Mouse (Mus musculus): ENCODE measurements around the gene H2-K1. TPM values are rescaled to one million over a fixed set of nuclear protein-coding genes. Genes with fewer than 3 reads are reported as not detected.

H2-K1 gene
- total and polyA plus RNA-seq, 3 experiments, result 1,734 to 2,472 (median 1,753) TPM

- no peak overlapping the region for H3K27ac ChIP-seq (ENCODE audit: insufficient read depth, low read depth)
- no peak overlapping the region for H3K9ac ChIP-seq (ENCODE audit: insufficient read depth, low read depth)
- H3K4me1 ChIP-seq (ENCODE audit: control insufficient read depth in 1 of 2, insufficient read depth in 2 of 2), result peaks cover 4 to 19% of the 10 kb centered on the region in 2 experiments
- H3K4me2 ChIP-seq (ENCODE audit: insufficient read depth, low read depth, poor library complexity, severe bottlenecking), result no peak overlapping the region
- H3K4me3 ChIP-seq (replicated peaks in 1 of 3; ENCODE audit: low read depth in 2 of 3, low read length in 2 of 3, poor library complexity in 1 of 3), result no peak overlapping the region
- H3K79me2 ChIP-seq (replicated peaks; ENCODE audit: control insufficient read depth, extremely low read depth, insufficient read depth, poor library complexity, severe bottlenecking), result peaks cover 1% of the 10 kb centered on the region; the same call in 1 of the 2 replicates
- in situ Hi-C loops (cut with MboI; ENCODE audit: low pct_ligation_motif_present, low pct_unique_long_range_greater_than_20kb, low sequenced_read_pairs), result no loop called here
- no peaks in the 10 kb centered on the region for H3K9me3 ChIP-seq (replicated peaks; ENCODE audit: low read length)
- no peak for DNase-seq (ENCODE audit: extremely low read depth)
- dilution Hi-C loops (cut with MboI; ENCODE audit: extremely low pct_ligation_motif_present, extremely low pct_unique_long_range_greater_than_20kb, low sequenced_read_pairs), result no loop called here
- TF ChIP-seq MAZ (IDR thresholded peaks at IDR 0.05; ENCODE audit: low read depth, low read length) (no peak), CHD1 (IDR thresholded peaks at IDR 0.05; ENCODE audit: low read depth, low read length) (no peak), TBP (conservative IDR thresholded peaks at IDR 0.05; ENCODE audit: low read depth, low read length) (no peak)
- no peaks in the 10 kb centered on the region for H3K27me3 ChIP-seq (replicated peaks)
- H3K36me3 ChIP-seq (replicated peaks in 1 of 2; ENCODE audit: control insufficient read depth in 1 of 2, insufficient read depth in 1 of 2, low read length in 1 of 2), result peaks cover 34 to 83% of the 10 kb centered on the region in 2 experiments
Observed at GRCm38 (mm10) chr17:34038440-34038839, 38.3 kb upstream of the H2-K1 start.

DNA sequence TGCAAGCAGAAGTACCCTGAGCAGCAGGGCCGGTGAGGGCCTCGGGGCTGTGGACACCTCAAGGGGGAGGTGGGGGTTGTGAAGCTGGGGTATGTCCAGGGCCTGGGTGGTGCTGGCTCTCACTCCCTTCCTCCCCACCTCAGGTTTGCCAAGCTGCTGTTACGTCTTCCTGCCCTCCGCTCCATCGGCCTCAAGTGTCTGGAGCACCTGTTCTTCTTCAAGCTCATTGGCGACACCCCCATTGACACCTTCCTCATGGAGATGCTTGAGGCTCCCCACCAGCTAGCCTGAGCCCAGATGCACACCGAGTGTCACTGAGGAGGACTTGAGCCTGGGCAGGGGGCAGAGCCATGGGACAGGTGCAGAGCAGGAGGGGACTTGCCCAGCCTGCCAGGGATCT is 37.1 kb upstream of the H2-K1 start:
- Histone ChIP-seq H3K27ac (ENCODE audit: insufficient read depth, low read depth) (no peak overlapping the region), H3K27me3 (replicated peaks) (no peaks in the 10 kb centered on the region), H3K4me1 (ENCODE audit: control insufficient read depth in 1 of 2, insufficient read depth in 2 of 2) (peaks cover 8 to 24% of the 10 kb centered on the region in 2 experiments), H3K4me3 (replicated peaks in 1 of 3; ENCODE audit: low read depth in 2 of 3, low read length in 2 of 3, poor library complexity in 1 of 3) (no peak overlapping the region), H3K36me3 (replicated peaks in 1 of 2; ENCODE audit: control insufficient read depth in 1 of 2, insufficient read depth in 1 of 2, low read length in 1 of 2) (peaks cover 34 to 74% of the 10 kb centered on the region in 2 experiments), H3K79me2 (replicated peaks; ENCODE audit: control insufficient read depth, extremely low read depth, insufficient read depth, poor library complexity, severe bottlenecking) (peaks cover 13% of the 10 kb centered on the region), H3K9me3 (replicated peaks; ENCODE audit: low read length) (no peaks in the 10 kb centered on the region), H3K4me2 (ENCODE audit: insufficient read depth, low read depth, poor library complexity, severe bottlenecking) (no peak overlapping the region), H3K9ac (ENCODE audit: insufficient read depth, low read depth) (no peak overlapping the region)
- no peak for TF ChIP-seq CHD2 (IDR thresholded peaks at IDR 0.05; ENCODE audit: low read length)
- TF ChIP-seq SIN3A (IDR thresholded peaks at IDR 0.05; ENCODE audit: low read length), result no peak
- no peak for TF ChIP-seq PAX5 (IDR thresholded peaks at IDR 0.05; ENCODE audit: low read length)
- in situ Hi-C loops (cut with MboI; ENCODE audit: low pct_ligation_motif_present, low pct_unique_long_range_greater_than_20kb, low sequenced_read_pairs) (no loop called here), dilution Hi-C loops (cut with MboI; ENCODE audit: extremely low pct_ligation_motif_present, extremely low pct_unique_long_range_greater_than_20kb, low sequenced_read_pairs) (no loop called here)
- no peak for DNase-seq (ENCODE audit: extremely low read depth)

- no peak overlapping the region for H3K4me3 ChIP-seq (replicated peaks in 1 of 3; ENCODE audit: low read depth in 2 of 3, low read length in 2 of 3, poor library complexity in 1 of 3)
- no peak overlapping the region for H3K9ac ChIP-seq (ENCODE audit: insufficient read depth, low read depth)
- H3K4me1 ChIP-seq (ENCODE audit: control insufficient read depth in 1 of 2, insufficient read depth in 2 of 2), result peaks cover 8 to 24% of the 10 kb centered on the region in 2 experiments
- H3K27ac ChIP-seq (ENCODE audit: insufficient read depth, low read depth), result no peak overlapping the region
- peaks cover 34 to 68% of the 10 kb centered on the region in 2 experiments for H3K36me3 ChIP-seq (replicated peaks in 1 of 2; ENCODE audit: control insufficient read depth in 1 of 2, insufficient read depth in 1 of 2, low read length in 1 of 2)
- DNase-seq (ENCODE audit: extremely low read depth), result no peak
- no peak overlapping the region for H3K4me2 ChIP-seq (ENCODE audit: insufficient read depth, low read depth, poor library complexity, severe bottlenecking)
- H3K9me3 ChIP-seq (replicated peaks; ENCODE audit: low read length), result no peaks in the 10 kb centered on the region
- dilution Hi-C loops (cut with MboI; ENCODE audit: extremely low pct_ligation_motif_present, extremely low pct_unique_long_range_greater_than_20kb, low sequenced_read_pairs) (no loop called here), in situ Hi-C loops (cut with MboI; ENCODE audit: low pct_ligation_motif_present, low pct_unique_long_range_greater_than_20kb, low sequenced_read_pairs) (no loop called here)
- TF ChIP-seq MYC (IDR thresholded peaks at IDR 0.05; ENCODE audit: low read depth, low read length), result no peak
- TF ChIP-seq MEF2A (IDR thresholded peaks at IDR 0.05; ENCODE audit: borderline replicate concordance, low read depth, low read length), result no peak
- no peak for TF ChIP-seq E2F4 (IDR thresholded peaks at IDR 0.05; ENCODE audit: insufficient replicate concordance, low read depth, low read length)
- TF ChIP-seq EP300 (IDR thresholded peaks at IDR 0.05; ENCODE audit: low read length), result no peak
- TF ChIP-seq IRF4 (IDR thresholded peaks at IDR 0.05; ENCODE audit: low read depth, low read length), result no peak
- no peak for TF ChIP-seq TBP (conservative IDR thresholded peaks at IDR 0.05; ENCODE audit: low read depth, low read length)
- no peak for TF ChIP-seq SMC3 (IDR thresholded peaks at IDR 0.05; ENCODE audit: low read depth, low read length)
- TF ChIP-seq KAT2A (IDR thresholded peaks at IDR 0.05; ENCODE audit: insufficient replicate concordance, low read length), result no peak
- TF ChIP-seq ZKSCAN1 (IDR thresholded peaks at IDR 0.05; ENCODE audit: borderline replicate concordance, low read depth, low read length), result no peak
- no peak for TF ChIP-seq RAD21 (IDR thresholded peaks at IDR 0.05; ENCODE audit: low read depth, low read length)
- no peak for TF ChIP-seq MAZ (IDR thresholded peaks at IDR 0.05; ENCODE audit: low read depth, low read length)
- TF ChIP-seq JUN (IDR thresholded peaks at IDR 0.05; ENCODE audit: insufficient read depth, low read depth, low read length), result no peak
- no peak for TF ChIP-seq ZC3H11A (IDR thresholded peaks at IDR 0.05; ENCODE audit: low read depth, low read length)
- no peak for TF ChIP-seq TCF12 (IDR thresholded peaks at IDR 0.05; ENCODE audit: low read depth, low read length)
- no peaks in the 10 kb centered on the region for H3K27me3 ChIP-seq (replicated peaks)
- H3K79me2 ChIP-seq (replicated peaks; ENCODE audit: control insufficient read depth, extremely low read depth, insufficient read depth, poor library complexity, severe bottlenecking), result peaks cover 14% of the 10 kb centered on the region
Observed at GRCm38 (mm10) chr17:34036647-34037046, 36.5 kb upstream of the H2-K1 start.
